In the genomic region with DNA sequence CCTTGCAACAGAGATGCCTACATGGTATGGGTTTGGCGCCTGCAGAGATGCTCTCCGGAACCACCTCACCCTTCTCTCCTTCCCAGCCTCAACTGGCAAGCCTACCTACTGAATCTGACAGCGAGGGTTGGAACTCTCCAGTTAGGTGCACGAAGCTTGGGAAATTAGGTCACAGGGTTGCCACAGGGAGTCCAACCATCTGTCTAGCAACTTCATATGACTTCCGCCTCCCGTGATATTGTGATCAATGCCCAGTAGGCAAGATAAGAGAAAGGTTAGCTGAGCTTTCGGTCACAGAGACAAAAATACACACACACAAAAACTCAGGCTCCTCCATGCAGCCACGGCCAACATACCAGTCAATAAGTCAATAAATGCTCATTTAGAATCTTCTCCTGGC, we compare ENCODE assay signal across 17 mouse cellular contexts. TPM values are rescaled to one million over a fixed set of nuclear protein-coding genes. Genes with fewer than 3 reads are reported as not detected.
DNase-seq lines count a peak whose midpoint lies in the region; ATAC-seq lines count a peak whose summit lies in the region.
"Had no signal": no experiment of that assay in that cellular context is flagged by ENCODE, and none has a peak within 500 bp of the region (broad histone marks: within the 10 kb centered on the region; RNA-seq: fewer than 3 reads in every experiment).

No protein-coding gene starts in this region.

- no peak overlapping the region for H3K4me2 ChIP-seq in limb, embryonic 11.5 days (ENCODE audit: low read depth, severe bottlenecking)
- H3K4me2 ChIP-seq in kidney, embryonic 14.5 days (replicated peaks; ENCODE audit: low read depth, low read length): no peak overlapping the region
- H3K4me2 ChIP-seq: forebrain, embryonic 13.5 days; midbrain, embryonic 12.5 days; neural tube, embryonic 12.5 days had no signal

- intact Hi-C loops in heart, postnatal 36 days (cut with DNase I): no loop called here

- H3K27ac ChIP-seq in limb, embryonic 11.5 days (replicated peaks; ENCODE audit: low read depth, low read length): 0 out of 2 replicates have a peak overlapping the region, but pooled peaks have one; percentile 39
- H3K27ac ChIP-seq in kidney, embryonic 14.5 days (ENCODE audit: low read depth, low read length): no peak overlapping the region
- H3K27ac ChIP-seq: forebrain, embryonic 13.5 days; midbrain, embryonic 12.5 days; neural tube, embryonic 12.5 days had no signal

- H3K27me3 ChIP-seq in limb, embryonic 11.5 days (ENCODE audit: control insufficient read depth, insufficient read depth, low read length): no peaks in the 10 kb centered on the region
- H3K27me3 ChIP-seq in kidney, embryonic 14.5 days (ENCODE audit: control insufficient read depth, insufficient read depth, low read length): no peaks in the 10 kb centered on the region
- H3K27me3 ChIP-seq: forebrain, embryonic 13.5 days; midbrain, embryonic 12.5 days; neural tube, embryonic 12.5 days had no signal

- peak; percentile 86 for DNase-seq in heart, adult 11 months
- no peak for DNase-seq in heart, postnatal 36 days
- DNase-seq in cerebellum, adult 11-12 months: peak; percentile 88
- peak; percentile 75 to 88 for DNase-seq in cerebellum, postnatal 14 days
- DNase-seq in limb, embryonic 11.5 days (ENCODE audit: low spot score): peak; percentile 30
- no peak for DNase-seq in thymus, postnatal 10 days (ENCODE audit: low spot score in 2 of 2)
- no peak for DNase-seq in embryo, embryonic 10.5 days (ENCODE audit: low spot score)
- DNase-seq: adrenal gland, postnatal 25 days; gastrocnemius, postnatal 25 days; kidney, adult 2 months; kidney, postnatal 36 days; layer of hippocampus, adult 9-11 months; lung, postnatal 10 days had no signal

- WGBS in limb, embryonic 11.5 days: 75% methylated on average over 8 of the region's 8 CpGs
- WGBS in kidney, embryonic 14.5 days: 82% methylated on average over 8 of the region's 8 CpGs

- ATAC-seq in limb, embryonic 11.5 days (ENCODE audit: insufficient number of reproducible peaks, low FRiP score, low TSS enrichment, low read depth): no peak
- no peak for ATAC-seq in kidney, embryonic 14.5 days (ENCODE audit: low FRiP score, low TSS enrichment)
- ATAC-seq: forebrain, embryonic 13.5 days had no signal

- H3K4me1 ChIP-seq in limb, embryonic 11.5 days (ENCODE audit: control insufficient read depth, insufficient read depth, low read length): peaks cover 2% of the 10 kb centered on the region
- H3K4me1 ChIP-seq in kidney, embryonic 14.5 days (ENCODE audit: control insufficient read depth, insufficient read depth, low read length): no peaks in the 10 kb centered on the region

- no peaks in the 10 kb centered on the region for H3K9me3 ChIP-seq in limb, embryonic 11.5 days (ENCODE audit: control insufficient read depth, low read length)
- H3K9me3 ChIP-seq in kidney, embryonic 14.5 days (ENCODE audit: control insufficient read depth, low read length): no peaks in the 10 kb centered on the region
- H3K9me3 ChIP-seq: forebrain, embryonic 13.5 days; midbrain, embryonic 12.5 days; neural tube, embryonic 12.5 days had no signal

- no peaks in the 10 kb centered on the region for H3K36me3 ChIP-seq in limb, embryonic 11.5 days (ENCODE audit: control insufficient read depth, insufficient read depth, low read length)
- H3K36me3 ChIP-seq in kidney, embryonic 14.5 days (ENCODE audit: control insufficient read depth, insufficient read depth, low read length): no peaks in the 10 kb centered on the region
- H3K36me3 ChIP-seq: midbrain, embryonic 12.5 days; neural tube, embryonic 12.5 days had no signal

- H3K9ac ChIP-seq in limb, embryonic 11.5 days (ENCODE audit: low read length): no peak overlapping the region
- H3K9ac ChIP-seq in kidney, embryonic 14.5 days (ENCODE audit: low read depth, low read length): no peak overlapping the region
- H3K9ac ChIP-seq: forebrain, embryonic 13.5 days; midbrain, embryonic 12.5 days; neural tube, embryonic 12.5 days had no signal

- no peak overlapping the region for H3K4me3 ChIP-seq in limb, embryonic 11.5 days (ENCODE audit: low read depth, low read length)
- no peak overlapping the region for H3K4me3 ChIP-seq in kidney, embryonic 14.5 days (ENCODE audit: low read length)
- H3K4me3 ChIP-seq: forebrain, embryonic 13.5 days; midbrain, embryonic 12.5 days; neural tube, embryonic 12.5 days had no signal

RNA-seq across cellular contexts. Expression of a gene that starts 21.6 kb away (rescaled TPM):
- total RNA-seq in heart, postnatal 36 days (2021): 10 to 100 TPM; 12.8 to 14.1 TPM
- 8.3 and 8.6 TPM in 2 replicates for polyA plus RNA-seq in limb, embryonic 11.5 days (2014; fragmentation: Nextera tagmentation; extraction: Ambion mirVana)
- polyA plus RNA-seq in kidney, embryonic 14.5 days (2014; fragmentation: Nextera tagmentation; extraction: Ambion mirVana): 16.0 and 28.5 TPM in 2 replicates

Comparison
In these comparisons a context has a peak if more than half of its experiments do, and no peak if none do; other contexts are left out.
1. DNase-seq: peak in heart, adult 11 months (single experiment), cerebellum, adult 11-12 months (single experiment), cerebellum, postnatal 14 days (2 of 2) and limb, embryonic 11.5 days (single experiment); none in heart, postnatal 36 days (0 of 2), thymus, postnatal 10 days (0 of 2) and embryo, embryonic 10.5 days (single experiment).